Mouse (Mus musculus): Measurements from ENCODE around the gene 2010111I01Rik.

GRCm38 (mm10) chr13:63315777-63316176 is 351.1 kb downstream of the 2010111I01Rik start:
- TF ChIP-seq POLR2A (IDR thresholded peaks at IDR 0.05; ENCODE audit: extremely low read depth, insufficient read depth, low read length), result no peak
- no peak for TF ChIP-seq CTCF (IDR thresholded peaks at IDR 0.05; ENCODE audit: extremely low read depth, insufficient read depth, low read length)
